Mouse (Mus musculus) E14TG2a.4 (cell line): ENCODE measurements around the gene Ptf1a.

Source experiments
- CTCF ChIP-seq: conservative IDR thresholded peaks from 2 replicates; pipeline ENCODE4 v1.5.1; 2014; ENCODE audit warnings: low read length
- NANOG ChIP-seq: IDR thresholded peaks from 2 replicates; pipeline ENCODE4 v1.6.1; 2014; ENCODE audit warnings: borderline replicate concordance, low read length, mixed read lengths
- POU5F1 ChIP-seq: IDR thresholded peaks from 2 replicates; pipeline ENCODE4 v1.6.1; 2014; ENCODE audit warnings: low read length, borderline replicate concordance

- TF ChIP-seq CTCF = peak; percentile 44
- no peak for TF ChIP-seq POU5F1
- no peak for TF ChIP-seq NANOG
These were observed 14.3 kb upstream of the Ptf1a start for GRCm38 (mm10) chr2:19431186-19431585.
